Mouse (Mus musculus): ENCODE data around the gene Ubr2. TPM values are rescaled to one million over a fixed set of nuclear protein-coding genes. Genes with fewer than 3 reads are reported as not detected.

The Ubr2 gene
- polyA plus RNA-seq, 1 experiment, result 18.1 TPM

DNA sequence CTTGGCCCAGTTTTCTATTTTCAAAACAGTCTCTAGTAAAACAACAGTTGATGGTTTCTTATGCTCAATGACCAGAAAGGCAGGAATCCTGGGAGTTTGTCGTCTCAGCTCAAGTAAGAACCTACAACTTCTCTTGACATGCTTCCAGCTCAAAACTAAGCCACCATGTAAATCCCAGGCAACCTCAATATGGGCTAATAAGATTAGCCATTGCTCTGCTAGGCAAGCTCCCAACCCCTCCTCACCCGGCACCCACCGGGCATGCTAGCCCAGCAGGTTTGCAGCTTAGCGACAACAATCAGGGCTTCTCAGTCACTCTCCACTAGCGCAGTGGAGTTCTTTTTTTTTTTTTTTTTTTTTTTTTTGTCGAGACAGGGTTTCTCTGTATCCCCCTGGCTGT lies 84.2 kb downstream of the Ubr2 start:
- H3K79me2 ChIP-seq (ENCODE audit: control insufficient read depth, insufficient read depth), result no peaks in the 10 kb centered on the region
- no peak for TF ChIP-seq MYOG (IDR thresholded peaks at IDR 0.05; ENCODE audit: control insufficient read depth, extremely low read depth, insufficient read length)
- H3ac ChIP-seq (ENCODE audit: control insufficient read depth, insufficient read length, low read depth), result no peak overlapping the region
- no peak overlapping the region for H3K4me3 ChIP-seq (ENCODE audit: insufficient read depth, poor library complexity, severe bottlenecking)
- H3K36me3 ChIP-seq (ENCODE audit: control insufficient read depth, insufficient read depth), result peaks cover 21% of the 10 kb centered on the region
- no peaks in the 10 kb centered on the region for H3K79me3 ChIP-seq (ENCODE audit: low read depth)
- no peaks in the 10 kb centered on the region for H3K27me3 ChIP-seq (ENCODE audit: control insufficient read depth, insufficient read depth, insufficient read length)

GRCm38 (mm10) chr17:46920855-46921254 lies 89.5 kb downstream of the Ubr2 start:
- Histone ChIP-seq H3ac (ENCODE audit: control insufficient read depth, insufficient read length, low read depth) (no peak overlapping the region), H3K79me2 (ENCODE audit: control insufficient read depth, insufficient read depth) (no peaks in the 10 kb centered on the region), H3K36me3 (ENCODE audit: control insufficient read depth, insufficient read depth) (no peaks in the 10 kb centered on the region), H3K79me3 (ENCODE audit: low read depth) (no peaks in the 10 kb centered on the region), H3K4me3 (ENCODE audit: insufficient read depth, poor library complexity, severe bottlenecking) (no peak overlapping the region), H3K27me3 (ENCODE audit: control insufficient read depth, insufficient read depth, insufficient read length) (no peaks in the 10 kb centered on the region)
- no peak for TF ChIP-seq MYOD1 (IDR thresholded peaks at IDR 0.05; ENCODE audit: control insufficient read depth, insufficient read length, low read depth)
- no peak for TF ChIP-seq MAX (IDR thresholded peaks at IDR 0.05)
- TF ChIP-seq CEBPB (IDR thresholded peaks at IDR 0.05; ENCODE audit: low read depth), result no peak
- TF ChIP-seq FOSL1 (IDR thresholded peaks at IDR 0.05; ENCODE audit: insufficient read depth, low read length, poor library complexity, severe bottlenecking), result no peak
- TF ChIP-seq MYOG (IDR thresholded peaks at IDR 0.05; ENCODE audit: control insufficient read depth, extremely low read depth, insufficient read length), result no peak
- TF ChIP-seq USF1 (IDR thresholded peaks at IDR 0.05; ENCODE audit: low read depth), result no peak
- no peak for TF ChIP-seq CTCF (IDR thresholded peaks at IDR 0.05; ENCODE audit: control insufficient read depth, insufficient read depth, insufficient read length)

DNA sequence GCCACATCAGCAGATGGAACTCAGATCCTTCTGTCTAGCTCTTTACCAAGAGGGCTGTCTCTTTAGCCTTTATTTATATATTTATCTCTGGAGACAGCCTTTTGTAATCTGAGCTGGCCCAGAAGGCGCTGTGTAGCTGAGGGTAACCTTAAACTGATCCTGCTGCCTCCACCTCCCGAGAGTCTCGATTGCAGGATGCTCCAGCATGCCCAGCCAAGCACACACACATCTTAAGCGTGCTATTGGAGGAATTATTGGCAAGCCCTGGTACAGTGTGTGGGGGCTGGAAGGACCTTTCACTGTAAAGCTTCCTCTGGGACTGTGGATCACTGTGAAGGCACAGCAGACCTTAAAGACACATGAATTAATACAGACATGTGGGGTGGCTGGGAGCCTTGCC lies 91.4 kb downstream of the Ubr2 start:
- H3K79me2 ChIP-seq (ENCODE audit: control insufficient read depth, insufficient read depth), result no peaks in the 10 kb centered on the region
- no peaks in the 10 kb centered on the region for H3K36me3 ChIP-seq (ENCODE audit: control insufficient read depth, insufficient read depth)
- no peak overlapping the region for H3K4me3 ChIP-seq (ENCODE audit: insufficient read depth, poor library complexity, severe bottlenecking)
- no peak overlapping the region for H3ac ChIP-seq (ENCODE audit: control insufficient read depth, insufficient read length, low read depth)
- TF ChIP-seq MAX (IDR thresholded peaks at IDR 0.05), result no peak
- no peak for TF ChIP-seq USF1 (IDR thresholded peaks at IDR 0.05; ENCODE audit: low read depth)
- TF ChIP-seq MYOG (IDR thresholded peaks at IDR 0.05; ENCODE audit: control insufficient read depth, extremely low read depth, insufficient read length), result no peak
- TF ChIP-seq CEBPB (IDR thresholded peaks at IDR 0.05; ENCODE audit: low read depth), result no peak
- TF ChIP-seq CTCF (IDR thresholded peaks at IDR 0.05; ENCODE audit: control insufficient read depth, insufficient read depth, insufficient read length), result no peak
- no peak for TF ChIP-seq MYOD1 (IDR thresholded peaks at IDR 0.05; ENCODE audit: control insufficient read depth, insufficient read length, low read depth)
- TF ChIP-seq FOSL1 (IDR thresholded peaks at IDR 0.05; ENCODE audit: insufficient read depth, low read length, poor library complexity, severe bottlenecking), result no peak
- no peaks in the 10 kb centered on the region for H3K79me3 ChIP-seq (ENCODE audit: low read depth)
- no peaks in the 10 kb centered on the region for H3K27me3 ChIP-seq (ENCODE audit: control insufficient read depth, insufficient read depth, insufficient read length)

- no peaks in the 10 kb centered on the region for H3K79me2 ChIP-seq (ENCODE audit: control insufficient read depth, insufficient read depth)
- H3K4me3 ChIP-seq (ENCODE audit: insufficient read depth, poor library complexity, severe bottlenecking), result no peak overlapping the region
- H3K36me3 ChIP-seq (ENCODE audit: control insufficient read depth, insufficient read depth), result no peaks in the 10 kb centered on the region
- no peak overlapping the region for H3ac ChIP-seq (ENCODE audit: control insufficient read depth, insufficient read length, low read depth)
- H3K79me3 ChIP-seq (ENCODE audit: low read depth), result no peaks in the 10 kb centered on the region
- no peaks in the 10 kb centered on the region for H3K27me3 ChIP-seq (ENCODE audit: control insufficient read depth, insufficient read depth, insufficient read length)
- TF ChIP-seq FOSL1 (IDR thresholded peaks at IDR 0.05; ENCODE audit: insufficient read depth, low read length, poor library complexity, severe bottlenecking) (no peak), CTCF (IDR thresholded peaks at IDR 0.05; ENCODE audit: control insufficient read depth, insufficient read depth, insufficient read length) (no peak), MYOD1 (IDR thresholded peaks at IDR 0.05; ENCODE audit: control insufficient read depth, insufficient read length, low read depth) (no peak), MYOG (IDR thresholded peaks at IDR 0.05; ENCODE audit: control insufficient read depth, extremely low read depth, insufficient read length) (no peak), CEBPB (IDR thresholded peaks at IDR 0.05; ENCODE audit: low read depth) (no peak), MAX (IDR thresholded peaks at IDR 0.05) (no peak), USF1 (IDR thresholded peaks at IDR 0.05; ENCODE audit: low read depth) (no peak)
These were observed 95.2 kb downstream of the Ubr2 start for GRCm38 (mm10) chr17:46915129-46915528.

- H3K79me3 ChIP-seq (ENCODE audit: low read depth), result no peaks in the 10 kb centered on the region
- H3K27me3 ChIP-seq (ENCODE audit: control insufficient read depth, insufficient read depth, insufficient read length), result no peaks in the 10 kb centered on the region
- H3K79me2 ChIP-seq (ENCODE audit: control insufficient read depth, insufficient read depth), result no peaks in the 10 kb centered on the region
- H3ac ChIP-seq (ENCODE audit: control insufficient read depth, insufficient read length, low read depth), result peak overlapping the region; percentile 37
- no peaks in the 10 kb centered on the region for H3K36me3 ChIP-seq (ENCODE audit: control insufficient read depth, insufficient read depth)
- H3K4me3 ChIP-seq (ENCODE audit: insufficient read depth, poor library complexity, severe bottlenecking), result no peak overlapping the region
- TF ChIP-seq MAX (IDR thresholded peaks at IDR 0.05), result no peak
- no peak for TF ChIP-seq MYOG (IDR thresholded peaks at IDR 0.05; ENCODE audit: control insufficient read depth, extremely low read depth, insufficient read length)
- no peak for TF ChIP-seq MYOD1 (IDR thresholded peaks at IDR 0.05; ENCODE audit: control insufficient read depth, insufficient read length, low read depth)
- TF ChIP-seq FOSL1 (IDR thresholded peaks at IDR 0.05; ENCODE audit: insufficient read depth, low read length, poor library complexity, severe bottlenecking), result no peak
- TF ChIP-seq CTCF (IDR thresholded peaks at IDR 0.05; ENCODE audit: control insufficient read depth, insufficient read depth, insufficient read length), result no peak
- TF ChIP-seq CEBPB (IDR thresholded peaks at IDR 0.05; ENCODE audit: low read depth), result no peak
- no peak for TF ChIP-seq USF1 (IDR thresholded peaks at IDR 0.05; ENCODE audit: low read depth)
These were observed 98.0 kb downstream of the Ubr2 start for GRCm38 (mm10) chr17:46912331-46912730.

DNA sequence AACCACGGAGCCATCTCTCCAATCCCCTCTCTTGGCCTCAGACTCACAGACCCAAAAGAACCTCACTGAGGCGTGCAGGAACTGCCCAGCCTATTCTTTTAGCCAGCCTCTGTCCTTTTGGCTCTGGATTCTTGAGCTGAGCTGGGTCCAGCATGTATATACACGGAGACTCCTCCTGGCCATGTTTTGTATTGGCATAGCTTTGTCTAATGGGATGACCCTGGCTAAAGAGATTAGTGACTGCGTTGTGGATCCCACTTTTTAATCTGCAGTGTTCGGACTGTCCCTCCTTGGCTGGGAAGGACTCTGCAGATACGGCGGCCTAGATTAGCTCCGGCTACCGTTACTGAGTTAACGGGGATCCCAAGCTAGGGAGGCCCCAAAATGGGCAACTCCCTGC lies 100.2 kb downstream of the Ubr2 start, which contains the start of gene Prph2:
TSS of gene Prph2 (plus strand) at position 274 of the 400 bp plus-strand sequence.
- Histone ChIP-seq H3K27me3 (ENCODE audit: control insufficient read depth, insufficient read depth, insufficient read length) (no peaks in the 10 kb centered on the region), H3K36me3 (ENCODE audit: control insufficient read depth, insufficient read depth) (no peaks in the 10 kb centered on the region), H3K79me3 (ENCODE audit: low read depth) (no peaks in the 10 kb centered on the region), H3K79me2 (ENCODE audit: control insufficient read depth, insufficient read depth) (no peaks in the 10 kb centered on the region), H3K4me3 (ENCODE audit: insufficient read depth, poor library complexity, severe bottlenecking) (no peak within 1 kb of the TSS), H3ac (ENCODE audit: control insufficient read depth, insufficient read length, low read depth) (no peak within 1 kb of the TSS)
- no peak for TF ChIP-seq FOSL1 (IDR thresholded peaks at IDR 0.05; ENCODE audit: insufficient read depth, low read length, poor library complexity, severe bottlenecking)
- no peak for TF ChIP-seq CTCF (IDR thresholded peaks at IDR 0.05; ENCODE audit: control insufficient read depth, insufficient read depth, insufficient read length)
- no peak for TF ChIP-seq MAX (IDR thresholded peaks at IDR 0.05)
- no peak for TF ChIP-seq MYOG (IDR thresholded peaks at IDR 0.05; ENCODE audit: control insufficient read depth, extremely low read depth, insufficient read length)
- no peak for TF ChIP-seq USF1 (IDR thresholded peaks at IDR 0.05; ENCODE audit: low read depth)
- TF ChIP-seq MYOD1 (IDR thresholded peaks at IDR 0.05; ENCODE audit: control insufficient read depth, insufficient read length, low read depth), result no peak
- no peak for TF ChIP-seq CEBPB (IDR thresholded peaks at IDR 0.05; ENCODE audit: low read depth)
